Mouse (Mus musculus) hindbrain, embryonic 14.5 days (tissue): ENCODE measurements at regions not wholly inside any gene's neighbourhood (a gene's known extent, or its start where the extent isn't known, plus 50 kb on each side); places are given as distances from the start of the nearest gene placed in this dataset.
A peak's percentile ranks its signal among the peaks of the same experiment; 100 is the strongest.

Experiments
- ATAC-seq: fragments of 200-750 bp; cut with Nextera tagmentation; 2 replicates; pipeline ENCODE4 v1.8.0; 2017; ENCODE audit warnings: moderate number of reproducible peaks, mild to moderate bottlenecking, moderate TSS enrichment, moderate library complexity; ENCODE audit not compliant: low FRiP score
- DNase-seq: peaks from one replicate; pipeline ENCODE4 v3.0.0-alpha.2; 2015; ENCODE audit warnings: low spot score
- H3K27ac ChIP-seq: fragments of 300-500 bp; sonication (generic); 2 replicates; pipeline ENCODE4 v1.5.1; 2014; ENCODE audit warnings: mild to moderate bottlenecking, moderate library complexity
- H3K27me3 ChIP-seq: fragments of 300-500 bp; sonication (generic); 2 replicates; pipeline ENCODE4 v1.6.1; 2014; ENCODE audit warnings: mild to moderate bottlenecking, low read length, mixed read lengths; ENCODE audit not compliant: control insufficient read depth, insufficient read depth
- H3K36me3 ChIP-seq: fragments of 300-500 bp; sonication (generic); replicated peaks from 2 replicates; pipeline ENCODE4 v1.6.1; 2014; ENCODE audit not compliant: control insufficient read depth, insufficient read depth
- H3K4me1 ChIP-seq: fragments of 300-500 bp; sonication (generic); replicated peaks from 2 replicates; pipeline ENCODE4 v1.6.1; 2014; ENCODE audit warnings: antibody characterized with exemption, low read length, mixed read lengths; ENCODE audit not compliant: control insufficient read depth, insufficient read depth
- H3K4me2 ChIP-seq: fragments of 300-500 bp; sonication (generic); replicated peaks from 2 replicates; pipeline ENCODE4 v1.6.1; 2014; ENCODE audit warnings: mild to moderate bottlenecking, moderate library complexity
- H3K4me3 ChIP-seq: fragments of 300-500 bp; sonication (generic); replicated peaks from 2 replicates; pipeline ENCODE4 v1.5.1; 2014; ENCODE audit warnings: mild to moderate bottlenecking, low read length
- H3K9ac ChIP-seq: fragments of 300-500 bp; sonication (generic); 2 replicates; pipeline ENCODE4 v1.6.1; 2014
- H3K9me3 ChIP-seq: fragments of 300-500 bp; sonication (generic); 2 replicates; pipeline ENCODE4 v1.6.1; 2016; ENCODE audit warnings: low read length; ENCODE audit not compliant: control insufficient read depth
- WGBS: fragments of 180-500 bp; shearing (Covaris S2); extraction: QIAGEN DNeasy Blood & Tissue Kit; methylation state at CpG from one replicate; pipeline ENCODE4 v1.1.7; 2014; 5-methylcytosine and 5-hydroxymethylcytosine counted together

- no peaks in the 10 kb centered on the region for H3K36me3 ChIP-seq
- H3K9me3 ChIP-seq: no peaks in the 10 kb centered on the region
- no peak overlapping the region for H3K4me3 ChIP-seq
- H3K27me3 ChIP-seq: no peaks in the 10 kb centered on the region
- peak; percentile 40; the same call in 1 of the 2 replicates for ATAC-seq
- 49% methylated on average over 4 of the region's 4 CpGs for WGBS
- no peak overlapping the region for H3K27ac ChIP-seq
- no peak overlapping the region for H3K9ac ChIP-seq
- H3K4me1 ChIP-seq: no peaks in the 10 kb centered on the region
- H3K4me2 ChIP-seq: no peak overlapping the region
- DNase-seq: no peak
These were observed 145.7 kb upstream of the Sfrp2 start for GRCm38 (mm10) chr3:83620435-83620834.

- ATAC-seq (no peak), DNase-seq (no peak)
- H3K27ac ChIP-seq: no peak overlapping the region
- no peak overlapping the region for H3K4me2 ChIP-seq
- no peaks in the 10 kb centered on the region for H3K27me3 ChIP-seq
- H3K9ac ChIP-seq: no peak overlapping the region
- H3K4me1 ChIP-seq: no peaks in the 10 kb centered on the region
- 59% methylated on average over 9 of the region's 9 CpGs for WGBS
- no peaks in the 10 kb centered on the region for H3K36me3 ChIP-seq
- H3K4me3 ChIP-seq: no peak overlapping the region
- H3K9me3 ChIP-seq: no peaks in the 10 kb centered on the region
These were observed 133.1 kb upstream of the Sfrp2 start for GRCm38 (mm10) chr3:83633032-83633431.

- H3K27me3 ChIP-seq: no peaks in the 10 kb centered on the region
- no peak overlapping the region for H3K4me2 ChIP-seq
- no peak overlapping the region for H3K27ac ChIP-seq
- no peaks in the 10 kb centered on the region for H3K36me3 ChIP-seq
- DNase-seq (no peak), ATAC-seq (no peak)
- no peak overlapping the region for H3K9ac ChIP-seq
- no peaks in the 10 kb centered on the region for H3K9me3 ChIP-seq
- H3K4me1 ChIP-seq: no peaks in the 10 kb centered on the region
- no peak overlapping the region for H3K4me3 ChIP-seq
- 85% methylated on average over 4 of the region's 4 CpGs for WGBS
These were observed 125.7 kb upstream of the Sfrp2 start for GRCm38 (mm10) chr3:83640433-83640832.

GRCm38 (mm10) chr3:83663716-83664115, 102.4 kb upstream of the Sfrp2 start:
- no peak for DNase-seq
- WGBS: 93% methylated on average over 1 of the region's 1 CpGs

DNA sequence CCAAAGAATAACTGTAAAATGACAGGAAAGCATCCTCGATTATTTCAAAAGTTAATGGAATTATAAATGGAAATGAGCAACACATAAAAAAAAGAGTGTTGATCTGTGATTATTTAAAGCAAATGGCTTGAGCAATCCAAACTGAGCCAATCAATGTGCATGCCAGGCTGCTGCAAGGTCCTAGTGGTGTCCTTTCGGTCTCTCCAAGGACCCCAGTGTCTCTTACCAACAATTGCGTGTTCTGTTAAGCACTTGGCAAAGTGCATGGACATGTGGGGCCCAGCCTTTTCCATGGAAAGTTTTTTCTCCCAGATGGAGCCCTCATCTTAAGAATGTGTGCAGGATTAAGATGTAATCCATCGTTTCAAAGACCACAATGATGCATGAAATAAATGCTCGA, 90.0 kb upstream of the Sfrp2 start:
- 90% methylated on average over 5 of the region's 5 CpGs for WGBS
- H3K27me3 ChIP-seq: no peaks in the 10 kb centered on the region
- H3K4me1 ChIP-seq: no peaks in the 10 kb centered on the region
- DNase-seq (no peak), ATAC-seq (no peak)
- H3K36me3 ChIP-seq: no peaks in the 10 kb centered on the region
- no peak overlapping the region for H3K4me2 ChIP-seq
- no peak overlapping the region for H3K4me3 ChIP-seq
- no peaks in the 10 kb centered on the region for H3K9me3 ChIP-seq
- H3K27ac ChIP-seq: no peak overlapping the region
- no peak overlapping the region for H3K9ac ChIP-seq

More at GRCm38 (mm10) chr3:83663716-83664115, 102.4 kb upstream of the Sfrp2 start:
- no peaks in the 10 kb centered on the region for H3K27me3 ChIP-seq
- H3K4me2 ChIP-seq: no peak overlapping the region
- no peak overlapping the region for H3K4me3 ChIP-seq
- H3K4me1 ChIP-seq: no peaks in the 10 kb centered on the region
- no peaks in the 10 kb centered on the region for H3K9me3 ChIP-seq
- no peak overlapping the region for H3K9ac ChIP-seq
- no peak overlapping the region for H3K27ac ChIP-seq
- no peak for ATAC-seq
- H3K36me3 ChIP-seq: no peaks in the 10 kb centered on the region

- no peaks in the 10 kb centered on the region for H3K27me3 ChIP-seq
- H3K4me1 ChIP-seq: no peaks in the 10 kb centered on the region
- H3K36me3 ChIP-seq: no peaks in the 10 kb centered on the region
- H3K4me2 ChIP-seq: no peak overlapping the region
- H3K9me3 ChIP-seq: no peaks in the 10 kb centered on the region
- no peak for DNase-seq
- ATAC-seq: no peak
- no peak overlapping the region for H3K27ac ChIP-seq
- 97% methylated on average over 15 of the region's 15 CpGs for WGBS
- H3K4me3 ChIP-seq: no peak overlapping the region
- H3K9ac ChIP-seq: no peak overlapping the region
These were observed 79.5 kb upstream of the Sfrp2 start for GRCm38 (mm10) chr3:83686611-83687010.

- Histone ChIP-seq H3K36me3 (no peaks in the 10 kb centered on the region), H3K9me3 (no peaks in the 10 kb centered on the region), H3K27me3 (no peaks in the 10 kb centered on the region), H3K4me1 (no peaks in the 10 kb centered on the region), H3K4me2 (no peak overlapping the region), H3K9ac (no peak overlapping the region), H3K27ac (no peak overlapping the region), H3K4me3 (no peak overlapping the region)
- ATAC-seq: no peak
- no peak for DNase-seq
- 73% methylated on average over 4 of the region's 4 CpGs for WGBS
These were observed 78.6 kb upstream of the Sfrp2 start for GRCm38 (mm10) chr3:83687503-83687902.

DNA sequence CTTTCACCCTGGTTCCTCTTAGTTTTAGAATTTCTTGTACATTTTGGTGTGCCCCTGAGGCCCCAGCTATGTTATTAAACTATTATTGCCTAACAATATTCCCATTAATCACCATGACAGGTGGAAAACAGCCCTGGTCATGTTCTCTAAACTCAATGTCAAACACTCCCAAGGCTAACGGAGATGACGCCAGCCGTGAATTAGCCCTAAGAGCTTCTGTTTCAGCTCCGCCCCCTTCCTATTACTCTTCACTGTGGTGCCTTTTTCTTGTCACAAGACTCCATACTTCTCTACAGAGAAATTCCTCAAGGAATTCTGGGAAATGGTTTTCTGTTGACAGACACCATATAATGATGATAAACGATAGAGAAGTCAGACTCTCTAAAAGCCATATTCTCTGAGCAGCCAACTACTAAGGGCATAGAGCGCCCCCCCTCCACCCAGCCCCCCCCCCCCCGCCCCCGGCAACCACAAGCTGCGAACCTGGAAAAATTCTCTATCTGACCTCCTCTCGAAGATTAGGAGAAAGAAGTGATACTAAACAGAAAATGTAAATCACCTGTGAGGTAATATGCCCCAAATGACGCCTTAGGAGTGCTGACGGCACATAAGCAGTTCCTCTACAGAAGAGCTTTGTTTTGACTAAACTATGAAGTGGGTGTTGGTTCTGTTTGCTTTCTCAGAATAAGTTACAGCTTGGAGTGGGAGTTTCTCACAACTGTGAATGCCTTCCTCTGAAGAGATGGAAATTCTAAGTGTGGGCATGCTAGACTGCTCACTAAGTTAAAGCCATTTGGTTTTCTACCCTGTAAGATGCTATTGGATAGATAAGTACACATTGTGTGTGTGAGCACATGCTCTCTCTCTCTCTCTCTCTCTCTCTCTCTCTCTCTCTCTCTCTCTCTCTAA, 76.8 kb upstream of the Sfrp2 start:
- no peaks in the 10 kb centered on the region for H3K4me1 ChIP-seq
- WGBS: 71% methylated on average over 12 of the region's 12 CpGs
- H3K27ac ChIP-seq: no peak overlapping the region
- no peak overlapping the region for H3K4me3 ChIP-seq
- no peaks in the 10 kb centered on the region for H3K27me3 ChIP-seq
- no peak overlapping the region for H3K4me2 ChIP-seq
- no peaks in the 10 kb centered on the region for H3K36me3 ChIP-seq
- H3K9me3 ChIP-seq: no peaks in the 10 kb centered on the region
- DNase-seq (no peak), ATAC-seq (no peak)
- no peak overlapping the region for H3K9ac ChIP-seq

- Histone ChIP-seq H3K4me3 (no peak overlapping the region), H3K9ac (no peak overlapping the region), H3K4me1 (no peaks in the 10 kb centered on the region), H3K36me3 (no peaks in the 10 kb centered on the region), H3K27me3 (no peaks in the 10 kb centered on the region), H3K27ac (no peak overlapping the region), H3K4me2 (no peak overlapping the region), H3K9me3 (no peaks in the 10 kb centered on the region)
- ATAC-seq (no peak), DNase-seq (no peak)
- WGBS: 81% methylated on average over 5 of the region's 5 CpGs
These were observed 71.6 kb upstream of the Sfrp2 start for GRCm38 (mm10) chr3:83694505-83694904.
